Mouse (Mus musculus) heart, embryonic 13.5 days (tissue): ENCODE results near the gene Kcnc3. TPM values are rescaled to one million over a fixed set of nuclear protein-coding genes. Genes with fewer than 3 reads are reported as not detected.

ENCODE experiments used
- ATAC-seq: fragments of 200-750 bp; cut with Nextera tagmentation; 2 replicates; pipeline ENCODE4 v1.8.0; 2017; ENCODE audit warnings: moderate TSS enrichment; ENCODE audit not compliant: insufficient number of reproducible peaks, low FRiP score, low TSS enrichment; ENCODE audit errors: extremely low read depth
- H3K27ac ChIP-seq: fragments of 300-500 bp; sonication (generic); replicated peaks from 2 replicates; pipeline ENCODE4 v1.5.1; 2015; ENCODE audit warnings: moderate library complexity, mild to moderate bottlenecking, inconsistent platforms
- H3K27me3 ChIP-seq: fragments of 300-500 bp; sonication (generic); replicated peaks from 2 replicates; pipeline ENCODE4 v1.6.1; 2015; ENCODE audit warnings: mild to moderate bottlenecking, inconsistent platforms
- H3K36me3 ChIP-seq: fragments of 300-500 bp; sonication (generic); 2 replicates; pipeline ENCODE4 v1.6.1; 2015; ENCODE audit warnings: mild to moderate bottlenecking, inconsistent platforms
- H3K4me1 ChIP-seq: fragments of 300-500 bp; sonication (generic); 2 replicates; pipeline ENCODE4 v1.6.1; 2015; ENCODE audit warnings: inconsistent platforms
- H3K4me2 ChIP-seq: fragments of 300-500 bp; sonication (generic); 2 replicates; pipeline ENCODE4 v1.6.1; 2015; ENCODE audit warnings: inconsistent platforms, mild to moderate bottlenecking, moderate library complexity
- H3K4me3 ChIP-seq: fragments of 300-500 bp; sonication (generic); 2 replicates; pipeline ENCODE4 v1.5.1; 2015; ENCODE audit warnings: moderate library complexity, mild to moderate bottlenecking, inconsistent platforms
- H3K9ac ChIP-seq: fragments of 300-500 bp; sonication (generic); 2 replicates; pipeline ENCODE4 v1.6.1; 2015; ENCODE audit warnings: inconsistent platforms, mild to moderate bottlenecking, moderate library complexity
- H3K9me3 ChIP-seq: fragments of 300-500 bp; sonication (generic); 2 replicates; pipeline ENCODE4 v1.6.1; 2016; ENCODE audit warnings: inconsistent platforms
- WGBS: fragments of 180-500 bp; shearing (Covaris S2); methylation state at CpG from one replicate; pipeline ENCODE4 v1.1.7; 2015; ENCODE audit warnings: mixed read lengths; 5-methylcytosine and 5-hydroxymethylcytosine counted together
- polyA plus RNA-seq: library from polyadenylated mRNA; unstranded; fragments of >200 nt; fragmentation: Nextera tagmentation; extraction: Ambion mirVana; gene quantifications from 2 replicates; pipeline ENCODE4 v1.2.1, GENCODE M21; 2015

Gene Kcnc3
- polyA plus RNA-seq, 1 experiment from 2014 or later, result 0.17 TPM

DNA sequence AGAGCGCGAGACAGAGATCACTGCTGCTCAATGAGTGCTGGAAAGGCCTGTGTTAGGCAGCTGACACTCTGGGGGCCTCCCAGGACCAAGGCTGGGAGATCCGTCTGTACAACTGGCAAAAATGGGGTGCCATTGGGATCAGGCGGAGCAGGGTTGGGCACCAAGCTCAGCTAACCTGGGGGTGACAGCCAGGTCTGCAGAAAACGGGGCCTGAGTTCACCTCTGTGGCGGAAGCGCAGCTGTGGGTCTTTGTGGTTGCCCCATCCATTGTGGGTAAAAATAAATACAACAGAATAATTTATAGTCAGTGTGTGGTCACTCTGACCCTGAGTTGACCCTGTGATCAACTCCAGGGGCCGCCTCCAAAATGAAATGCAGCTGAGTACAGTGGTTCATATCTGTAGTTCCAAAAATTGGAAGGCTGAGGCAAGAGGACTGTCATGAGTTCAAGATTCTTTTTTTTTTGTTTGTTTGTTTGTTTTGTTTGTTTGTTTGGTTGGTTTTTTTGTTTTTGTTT is 58.7 kb downstream of the Kcnc3 start:
- no peak overlapping the region for H3K4me2 ChIP-seq
- H3K27me3 ChIP-seq, result peaks cover 44% of the 10 kb centered on the region
- 63% methylated on average over 8 of the region's 8 CpGs for WGBS
- no peaks in the 10 kb centered on the region for H3K4me1 ChIP-seq
- H3K27ac ChIP-seq, result no peak overlapping the region
- no peaks in the 10 kb centered on the region for H3K36me3 ChIP-seq
- no peaks in the 10 kb centered on the region for H3K9me3 ChIP-seq
- H3K4me3 ChIP-seq, result no peak overlapping the region
- H3K9ac ChIP-seq, result no peak overlapping the region
- no peak for ATAC-seq

DNA sequence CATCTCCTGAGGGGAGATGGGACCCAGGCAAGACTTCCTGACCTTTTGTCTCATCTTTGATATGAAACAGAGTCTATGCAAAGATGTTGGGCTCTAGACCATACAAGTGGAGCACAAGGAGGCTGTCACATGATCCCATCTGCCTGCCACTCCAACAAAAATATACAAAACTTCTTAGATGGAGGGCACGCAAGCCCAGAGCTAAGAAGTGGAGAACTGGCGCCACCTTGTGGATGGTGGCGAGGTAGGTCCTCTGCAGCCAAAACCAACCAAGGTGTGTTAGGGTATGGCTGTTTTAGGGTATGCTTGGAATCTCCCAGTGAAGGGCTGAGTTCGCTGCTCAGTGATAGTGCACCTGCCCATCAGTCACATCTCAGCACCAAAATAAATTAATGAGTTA is 59.5 kb downstream of the Kcnc3 start:
- H3K4me1 ChIP-seq, result no peaks in the 10 kb centered on the region
- WGBS, result 11% methylated on average over 4 of the region's 4 CpGs
- no peak overlapping the region for H3K4me3 ChIP-seq
- no peak overlapping the region for H3K9ac ChIP-seq
- no peak overlapping the region for H3K4me2 ChIP-seq
- ATAC-seq, result no peak
- H3K27me3 ChIP-seq, result peaks cover 38% of the 10 kb centered on the region
- H3K9me3 ChIP-seq, result no peaks in the 10 kb centered on the region
- H3K27ac ChIP-seq, result no peak overlapping the region
- no peaks in the 10 kb centered on the region for H3K36me3 ChIP-seq

DNA sequence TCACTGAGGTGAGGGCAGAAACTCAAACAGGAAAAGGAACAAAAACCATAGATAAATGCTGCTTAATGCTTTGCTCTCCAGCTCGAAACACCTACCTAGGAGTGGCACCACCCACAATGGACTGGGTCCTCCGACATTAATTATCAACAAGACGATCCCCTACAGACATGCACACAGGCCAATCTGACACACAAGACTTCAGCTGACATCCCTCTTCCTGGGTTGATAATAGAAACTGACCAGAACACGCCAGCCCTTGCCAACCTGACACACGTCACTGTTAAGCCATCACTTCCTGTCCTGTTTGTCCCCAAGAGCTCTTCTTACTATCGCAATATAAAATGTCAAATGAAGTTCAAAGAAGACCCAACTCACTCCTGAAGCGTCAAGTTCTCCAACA is 61.0 kb downstream of the Kcnc3 start:
- no peak overlapping the region for H3K4me2 ChIP-seq
- no peaks in the 10 kb centered on the region for H3K36me3 ChIP-seq
- H3K4me1 ChIP-seq, result no peaks in the 10 kb centered on the region
- H3K27me3 ChIP-seq, result peaks cover 30% of the 10 kb centered on the region
- no peak overlapping the region for H3K4me3 ChIP-seq
- no peaks in the 10 kb centered on the region for H3K9me3 ChIP-seq
- whole genome bisulfite sequencing, result 62% methylated on average over 7 of the region's 7 CpGs
- H3K9ac ChIP-seq, result no peak overlapping the region
- H3K27ac ChIP-seq, result no peak overlapping the region
- no peak for ATAC-seq

DNA sequence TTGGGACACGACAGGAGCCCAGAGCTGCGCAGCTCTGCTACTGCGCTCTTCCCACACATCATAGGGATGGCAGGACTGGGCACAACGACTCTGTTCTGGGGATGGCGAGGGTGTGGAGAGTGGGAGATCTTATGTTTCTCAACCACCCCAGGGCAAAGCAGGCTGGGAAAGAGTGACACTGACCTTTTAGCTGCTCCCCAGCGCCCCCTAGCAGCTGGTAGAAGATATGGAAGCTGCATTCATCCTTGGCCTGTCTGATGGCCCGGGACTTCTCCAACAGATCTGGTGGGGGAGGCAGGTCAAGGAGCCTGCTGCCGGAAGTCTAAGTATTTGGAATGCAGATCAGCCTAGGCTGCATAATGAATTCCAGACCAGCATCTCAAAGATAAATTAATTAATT is 63.3 kb downstream of the Kcnc3 start:
- no peak overlapping the region for H3K4me3 ChIP-seq
- WGBS, result 47% methylated on average over 8 of the region's 8 CpGs
- H3K27me3 ChIP-seq, result peaks cover 18% of the 10 kb centered on the region; the same call in 1 of the 2 replicates
- no peak overlapping the region for H3K27ac ChIP-seq
- no peak overlapping the region for H3K9ac ChIP-seq
- no peak for ATAC-seq
- no peaks in the 10 kb centered on the region for H3K9me3 ChIP-seq
- H3K36me3 ChIP-seq, result no peaks in the 10 kb centered on the region
- H3K4me1 ChIP-seq, result no peaks in the 10 kb centered on the region
- no peak overlapping the region for H3K4me2 ChIP-seq

Other genes with a start within 250 kb of the Kcnc3 start
- 0.53 and 0.62 TPM in 2 replicates for gene Syt3, start 206.6 kb upstream of the Kcnc3 start, polyA plus RNA-seq
- 0.35 and 0.45 TPM in 2 replicates for gene 1700008O03Rik, start 204.8 kb upstream of the Kcnc3 start, polyA plus RNA-seq
- 1.6 and 1.7 TPM in 2 replicates for gene Lrrc4b, start 161.6 kb upstream of the Kcnc3 start, polyA plus RNA-seq
- 0.70 and 1.4 TPM in 2 replicates for gene Aspdh, start 125.3 kb upstream of the Kcnc3 start, polyA plus RNA-seq
- gene Josd2, start 122.7 kb upstream of the Kcnc3 start, polyA plus RNA-seq, result 138 and 158 TPM in 2 replicates
- gene Emc10, start 94.1 kb upstream of the Kcnc3 start, polyA plus RNA-seq, result 88.2 and 93.2 TPM in 2 replicates
- gene Fam71e1, start 94.1 kb upstream of the Kcnc3 start, polyA plus RNA-seq, result 8.5 and 9.1 TPM in 2 replicates
- gene Mybpc2, start 66.0 kb upstream of the Kcnc3 start, polyA plus RNA-seq, result 2.2 and 2.4 TPM in 2 replicates
- 0.05 and 0.13 TPM in 2 replicates for gene Spib, start 58.6 kb upstream of the Kcnc3 start, polyA plus RNA-seq
- gene Pold1, start 41.8 kb upstream of the Kcnc3 start, polyA plus RNA-seq, result 56.1 and 58.7 TPM in 2 replicates
- 53.5 and 58.3 TPM in 2 replicates for gene Nr1h2, start 36.7 kb upstream of the Kcnc3 start, polyA plus RNA-seq
- gene Napsa, start 18.3 kb upstream of the Kcnc3 start, polyA plus RNA-seq, result 0.39 and 0.43 TPM in 2 replicates
- gene Myh14, start 80.2 kb downstream of the Kcnc3 start, polyA plus RNA-seq, result 0.59 and 0.99 TPM in 2 replicates
- not detected in 2 replicates for gene Izumo2, start 118.1 kb downstream of the Kcnc3 start, polyA plus RNA-seq
- gene Vrk3, start 157.7 kb downstream of the Kcnc3 start, polyA plus RNA-seq, result 30.7 and 34.7 TPM in 2 replicates
- 0.55 and 0.62 TPM in 2 replicates for gene Zfp473, start 160.4 kb downstream of the Kcnc3 start, polyA plus RNA-seq
- 77.5 and 80.3 TPM in 2 replicates for gene Nup62, start 225.4 kb downstream of the Kcnc3 start, polyA plus RNA-seq
- gene Il4i1, start 225.7 kb downstream of the Kcnc3 start, polyA plus RNA-seq, result 0.51 and 0.70 TPM in 2 replicates
- 2.4 and 2.7 TPM in 2 replicates for gene Atf5, start 226.0 kb downstream of the Kcnc3 start, polyA plus RNA-seq